Mouse (Mus musculus): ENCODE measurements at regions not wholly inside any gene's neighbourhood (a gene's known extent, or its start where the extent isn't known, plus 50 kb on each side); places are given as distances from the start of the nearest gene placed in this dataset.
A peak's percentile ranks its signal among the peaks of the same experiment; 100 is the strongest.

DNA sequence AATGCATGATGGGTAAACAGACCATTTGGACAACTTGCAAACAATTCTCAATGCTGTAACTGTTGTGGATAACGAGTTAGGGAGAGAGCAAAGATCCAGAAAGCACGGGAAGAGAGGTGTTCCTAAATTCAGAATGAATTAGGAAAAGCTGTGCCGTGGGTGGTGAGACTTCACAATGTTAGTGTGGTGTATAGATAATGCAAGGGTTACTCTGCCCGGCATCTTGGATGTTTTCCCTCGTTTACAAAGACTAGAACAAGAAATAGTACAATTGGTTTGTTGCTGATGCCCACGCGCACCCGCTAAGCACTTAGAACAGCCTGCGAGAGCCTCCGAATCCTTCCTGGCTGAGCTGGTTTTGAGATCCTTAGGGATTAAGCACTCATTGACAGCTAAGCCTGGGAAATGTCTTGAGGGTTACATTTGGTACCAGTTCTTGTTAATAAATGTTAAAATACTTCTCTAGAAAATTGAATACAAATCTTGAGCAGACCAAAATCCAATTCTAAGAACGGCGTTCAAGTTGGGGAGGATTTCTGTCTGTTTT, 413.1 kb downstream of the Epha4 start:
- DNase-seq: no peak

DNA sequence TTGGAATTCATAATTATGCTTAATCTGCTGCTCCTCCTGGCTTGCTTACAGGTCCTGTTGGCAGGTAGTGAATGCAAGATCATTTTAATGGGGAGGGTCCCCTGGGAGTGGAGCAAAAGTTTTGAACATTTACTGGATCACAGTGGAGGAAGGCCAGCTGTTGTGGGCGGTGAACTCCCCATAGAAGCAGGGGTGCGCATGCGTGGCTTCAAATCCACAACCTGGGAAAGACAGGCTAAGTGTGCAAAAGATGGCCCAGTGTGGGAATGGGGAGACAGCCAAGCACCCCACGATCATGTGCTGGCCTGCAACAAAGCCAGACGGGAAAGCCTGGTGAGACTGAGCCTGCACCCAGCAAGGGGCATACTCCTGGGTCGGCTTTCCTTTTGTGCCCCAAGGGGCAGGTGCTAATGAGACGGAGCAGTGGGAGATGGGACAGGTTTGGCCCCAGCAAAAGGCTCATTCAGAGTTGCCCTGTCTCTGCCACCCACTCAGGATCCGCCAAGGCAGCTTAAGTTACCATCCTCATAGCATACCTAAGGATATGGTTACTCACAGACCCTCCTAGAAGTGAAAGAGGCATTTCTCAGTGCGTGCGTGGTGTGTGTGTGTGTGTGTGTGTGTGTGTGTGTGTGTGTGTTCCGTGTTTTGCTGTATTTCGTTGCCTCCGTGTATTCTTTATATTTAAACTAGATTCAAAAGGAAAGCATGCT, 412.3 kb downstream of the Epha4 start:
- DNase-seq: peak; percentile 29

DNA sequence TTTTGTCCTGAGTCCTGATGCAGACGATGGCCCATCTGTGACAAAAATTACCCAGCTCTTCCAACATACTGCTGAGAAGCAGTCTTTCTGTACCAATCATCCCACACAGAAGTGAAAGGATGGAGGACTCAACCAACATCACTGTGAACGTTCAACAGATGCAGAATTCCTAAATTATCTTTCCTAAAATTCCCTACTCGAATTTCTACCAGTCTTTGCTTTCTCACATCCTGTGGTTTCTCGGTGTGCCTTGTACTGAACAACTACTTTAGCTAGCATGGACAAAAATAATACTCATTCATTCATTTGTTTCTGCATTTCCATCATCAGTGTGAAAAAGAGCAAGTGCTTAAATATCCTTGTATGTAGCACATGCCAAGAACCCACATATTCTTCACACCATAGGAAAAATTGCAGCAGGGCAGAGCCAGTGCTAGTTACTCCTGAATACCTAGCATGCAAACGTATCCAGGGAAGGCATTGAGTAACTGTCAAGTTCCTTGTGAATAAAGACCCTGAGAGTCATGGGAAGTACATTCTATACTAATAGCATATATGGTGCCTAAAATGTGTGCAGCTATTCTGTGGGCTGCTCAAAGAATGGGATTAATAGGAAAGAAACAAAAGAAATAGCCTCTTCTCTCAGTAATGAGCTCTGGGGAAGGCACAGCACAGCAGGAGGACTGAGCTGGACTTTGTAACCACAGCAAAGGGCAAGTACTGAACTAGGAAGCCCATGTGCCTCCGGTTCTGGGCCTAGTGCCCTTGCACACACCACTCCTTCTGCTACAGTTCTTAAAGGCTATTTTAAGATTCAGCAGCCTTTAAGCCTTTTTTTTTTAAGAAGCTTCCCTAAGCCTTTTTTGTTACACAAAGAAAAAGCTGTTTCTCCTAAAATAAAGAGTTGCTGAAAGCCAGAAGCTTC, 404.8 kb downstream of the Epha4 start:
- DNase-seq: no peak

DNA sequence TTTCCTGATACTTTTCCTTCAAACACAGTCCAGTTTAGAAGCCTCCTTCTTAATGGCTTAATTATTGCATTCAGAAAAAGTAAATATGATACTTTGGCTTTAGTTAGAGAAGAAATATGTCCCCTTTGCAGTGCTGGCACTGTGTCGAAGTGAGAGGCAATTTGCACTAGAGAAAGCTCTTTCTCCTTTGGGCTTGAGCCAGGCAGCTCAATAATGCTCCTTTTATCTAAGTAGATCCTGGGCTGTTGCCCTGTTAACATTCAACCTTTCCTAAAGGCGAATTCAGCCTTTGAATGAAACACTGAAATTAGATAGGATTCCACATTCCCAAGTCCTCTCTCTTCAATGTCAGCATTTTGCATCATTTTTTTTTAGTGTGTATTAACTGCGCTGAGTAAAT, 386.5 kb downstream of the Epha4 start:
- no peak for DNase-seq

DNA sequence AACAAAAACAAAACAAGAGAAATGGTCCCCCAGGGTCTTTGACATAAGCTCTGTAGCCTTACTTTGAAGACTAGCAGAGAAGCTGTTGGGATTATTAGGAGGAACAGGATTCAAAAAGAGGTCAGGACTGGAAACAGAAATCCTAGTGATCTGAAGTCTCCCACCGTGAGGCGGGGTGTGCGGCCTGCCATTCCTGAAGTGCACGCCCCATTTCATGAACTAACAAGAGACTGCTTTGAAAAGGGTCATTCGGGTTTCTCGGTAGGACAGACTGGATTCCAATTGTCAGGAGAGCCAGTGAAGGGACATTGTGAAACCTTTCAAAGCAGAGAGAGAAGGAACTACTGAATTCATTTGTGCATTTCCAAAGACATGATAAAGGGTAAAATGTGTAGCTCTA, 377.2 kb downstream of the Epha4 start:
- DNase-seq: no peak

DNA sequence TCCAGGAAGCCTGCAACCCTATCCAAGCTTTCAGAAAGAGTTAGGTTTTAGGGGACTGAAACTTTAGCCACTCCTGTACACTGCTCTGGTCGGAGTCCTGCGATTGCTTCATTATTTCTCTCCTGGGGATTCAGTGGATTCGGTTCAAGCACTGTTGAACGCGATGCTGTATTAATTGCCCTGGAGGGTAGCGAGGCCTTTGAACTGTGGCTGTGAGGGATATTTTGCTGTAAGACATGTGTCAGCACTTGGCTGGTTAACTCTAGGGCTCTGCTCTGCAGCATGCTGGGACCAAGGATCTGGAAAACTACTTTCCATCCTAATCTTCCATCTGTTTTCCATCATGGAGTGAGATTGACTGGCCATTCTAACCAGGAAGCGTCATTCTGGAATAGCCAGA, 374.0 kb downstream of the Epha4 start:
- DNase-seq: no peak

DNA sequence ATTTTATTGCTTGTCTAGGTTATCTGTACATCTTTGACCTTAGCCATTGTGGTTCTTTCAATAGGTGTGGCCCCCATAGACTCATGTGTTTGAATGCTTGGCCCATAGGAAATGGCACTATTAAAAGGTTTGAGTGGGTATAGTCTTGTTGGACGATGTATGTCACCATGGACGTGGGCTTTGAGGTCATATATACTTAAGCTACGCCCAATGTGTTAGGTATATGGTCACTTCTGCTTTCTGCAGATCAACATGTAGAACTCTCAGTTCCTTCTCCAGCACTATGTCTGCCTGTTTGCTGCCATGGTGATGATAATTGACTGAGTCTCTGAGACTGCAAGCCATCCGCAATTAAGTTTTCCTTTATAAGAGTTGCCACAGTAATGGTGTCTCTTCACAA, 366.8 kb downstream of the Epha4 start:
- no peak for DNase-seq

DNA sequence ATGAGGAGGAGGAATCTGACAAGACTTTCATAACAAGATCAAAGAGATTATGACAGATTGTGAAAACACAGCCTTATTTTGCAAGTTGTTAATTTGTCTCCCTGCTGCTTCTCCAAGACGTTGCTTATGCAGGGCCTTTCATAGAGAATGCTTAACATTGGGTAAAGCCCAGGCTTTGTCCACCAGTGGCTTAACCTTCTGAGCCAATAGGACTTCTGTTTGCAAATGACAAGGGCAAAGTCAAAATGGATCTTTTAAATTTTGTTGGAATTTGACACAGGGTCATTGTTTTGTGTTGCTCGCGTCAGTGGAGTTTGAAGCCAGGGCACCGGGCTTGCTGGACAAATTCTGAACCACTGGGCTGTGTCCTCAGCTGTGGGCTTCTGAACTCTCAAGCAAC, 346.6 kb downstream of the Epha4 start:
- no peak for DNase-seq

DNA sequence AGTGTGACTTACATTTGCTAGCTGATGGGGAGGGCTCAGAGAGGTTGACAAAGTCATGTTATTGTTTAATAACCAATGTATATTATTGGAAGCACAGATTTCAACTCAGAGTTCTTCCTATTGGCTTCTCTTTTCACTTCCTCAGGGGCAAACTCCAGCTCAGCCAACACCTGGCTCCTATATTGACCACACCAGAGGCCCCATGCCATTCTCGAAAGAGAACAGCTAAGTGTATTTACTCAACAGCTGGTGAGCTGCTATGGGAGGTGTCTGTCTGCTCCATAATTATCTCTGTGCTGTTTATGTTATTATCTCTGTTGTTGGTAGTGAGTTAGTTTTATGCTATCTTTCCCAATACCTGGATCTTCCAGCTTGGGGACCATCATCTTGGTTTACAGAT, 342.4 kb downstream of the Epha4 start:
- DNase-seq: no peak

DNA sequence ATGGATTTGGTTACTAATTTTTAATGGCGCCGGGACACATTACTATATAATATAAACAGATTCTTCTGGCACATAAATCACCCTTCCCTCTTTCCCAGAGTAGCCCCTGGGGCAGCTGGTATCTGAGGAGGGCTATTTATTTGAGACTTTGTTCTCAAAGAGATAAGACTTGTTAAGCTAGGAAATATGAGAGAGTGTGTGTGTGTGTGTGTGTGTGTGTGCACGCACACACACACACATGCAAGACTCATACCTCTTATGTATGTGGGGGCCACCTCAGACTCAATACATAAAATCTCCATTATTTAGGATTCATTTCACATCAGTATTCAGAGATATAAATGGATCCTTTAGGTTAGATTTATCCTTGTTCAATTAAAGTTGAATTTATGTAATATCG, 340.1 kb downstream of the Epha4 start:
- no peak for DNase-seq

DNA sequence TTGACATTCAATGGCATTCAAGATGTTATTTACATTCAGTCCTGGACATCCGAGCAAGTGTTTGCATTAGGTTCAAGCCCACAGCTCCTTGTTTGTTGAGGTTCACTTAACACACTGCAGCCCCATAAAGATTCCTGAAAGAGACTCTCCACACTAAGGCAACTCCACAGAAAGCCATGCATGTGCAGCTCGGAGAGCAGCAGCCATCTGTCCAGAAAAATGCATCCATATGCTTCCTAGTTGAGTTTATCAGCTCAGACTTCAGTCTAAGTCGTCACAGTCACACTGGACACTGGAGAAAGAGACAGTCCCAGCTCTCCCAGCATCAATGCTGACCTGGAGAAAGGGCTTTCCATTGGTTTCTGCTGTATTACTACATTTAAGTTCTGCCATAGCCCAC, 339.7 kb downstream of the Epha4 start:
- no peak for DNase-seq

DNA sequence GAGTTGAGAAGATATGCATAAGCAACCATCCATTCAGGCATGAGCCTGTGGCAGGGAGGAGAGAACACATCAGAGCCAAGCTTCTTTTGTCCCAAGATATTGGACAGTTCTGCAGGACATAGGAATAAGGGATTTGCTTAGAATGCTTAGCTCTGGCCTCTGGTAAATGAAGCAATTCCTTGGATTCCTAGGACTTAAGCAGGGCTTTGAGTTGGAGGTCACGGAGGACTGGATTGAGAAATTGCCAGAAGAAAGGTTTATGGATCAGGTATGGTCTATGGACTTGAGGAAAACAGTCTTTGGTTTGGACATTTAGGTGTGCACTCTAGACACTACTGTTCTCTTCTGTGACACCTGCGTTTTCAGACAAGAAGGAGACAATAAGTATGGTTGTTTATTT, 338.4 kb downstream of the Epha4 start:
- DNase-seq: no peak

DNA sequence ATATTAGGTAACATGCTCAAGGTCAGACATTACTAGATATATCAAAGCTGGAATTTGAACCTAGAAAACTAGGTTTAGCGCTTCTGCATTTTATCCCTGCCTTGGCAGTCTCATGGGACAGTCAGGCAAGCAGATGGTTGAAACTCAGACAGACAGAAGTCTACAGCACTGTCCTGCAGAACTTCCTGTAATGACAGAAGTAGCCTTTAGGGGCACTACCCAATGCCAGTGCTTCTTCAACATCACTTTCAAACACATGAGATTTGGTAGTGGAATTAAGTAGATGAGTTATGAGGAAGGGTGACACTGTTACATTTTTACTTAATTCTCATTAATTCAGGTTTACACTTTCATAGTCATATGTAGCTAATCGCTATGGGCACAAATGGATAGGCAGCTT, 330.9 kb downstream of the Epha4 start:
- DNase-seq: no peak

DNA sequence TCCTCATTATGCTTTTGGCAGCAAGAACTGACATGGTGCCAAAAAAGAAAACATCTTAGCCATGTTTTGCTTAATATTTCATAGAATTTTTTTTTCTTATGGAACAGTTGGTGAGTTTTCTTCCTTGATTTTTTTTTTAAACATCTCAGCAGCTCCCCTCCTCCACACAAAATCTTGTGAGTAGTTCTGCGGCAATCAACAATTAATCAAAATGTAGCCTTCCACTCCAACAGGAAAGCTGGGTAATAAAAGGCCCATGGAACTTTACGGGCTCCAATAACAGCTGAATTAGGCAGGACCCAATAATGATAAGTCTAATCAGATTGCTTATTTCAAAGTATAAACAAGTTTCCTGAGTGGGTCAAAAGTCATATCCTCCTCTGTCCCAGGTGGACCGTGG, 324.7 kb downstream of the Epha4 start:
- DNase-seq: no peak

DNA sequence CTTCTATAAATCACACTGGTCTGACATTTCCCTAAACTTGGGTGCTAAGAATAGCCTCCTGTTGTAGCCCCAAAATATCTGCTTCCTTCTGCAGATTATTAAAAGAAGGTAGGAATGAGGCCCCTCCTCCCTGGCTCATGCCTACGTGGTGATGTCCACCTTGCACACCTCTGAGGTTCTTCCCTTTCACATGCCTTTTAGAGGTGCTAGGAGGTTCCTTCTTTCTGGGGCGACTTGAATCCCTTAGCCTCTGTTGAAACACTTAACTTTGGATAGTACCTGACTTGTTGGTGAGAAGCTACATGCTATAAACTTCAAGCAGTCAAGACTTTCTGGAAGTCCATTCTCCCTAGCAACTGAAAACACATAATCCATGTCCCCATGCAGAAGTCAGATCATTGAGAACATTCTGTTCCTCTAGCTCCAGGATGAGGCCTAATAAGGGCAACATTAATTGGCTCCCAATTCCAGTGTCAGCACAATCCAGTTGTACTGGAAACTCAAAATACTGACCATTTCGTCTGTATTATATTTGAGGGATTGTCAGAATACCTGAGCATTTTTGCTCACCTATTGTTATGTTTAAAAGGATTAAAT, 313.5 kb downstream of the Epha4 start:
- DNase-seq: no peak

DNA sequence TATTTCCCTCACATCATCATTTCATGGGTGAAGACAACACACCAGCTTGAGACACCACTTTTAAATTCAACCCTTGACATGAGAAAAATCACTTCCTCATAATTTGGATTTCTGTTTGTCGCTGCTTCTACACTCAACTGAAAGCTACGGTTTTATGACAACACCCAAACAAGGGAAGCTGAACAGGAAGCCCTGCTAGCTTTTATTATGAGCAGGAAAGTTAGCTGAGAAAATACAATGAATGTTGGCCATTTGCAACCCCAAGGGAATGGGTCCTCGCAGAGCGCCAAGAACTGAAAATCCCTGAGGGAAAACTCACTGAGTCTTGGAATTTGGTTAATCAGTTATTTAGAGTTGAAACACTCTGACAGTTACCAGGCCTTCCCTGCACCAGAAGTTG, 311.9 kb downstream of the Epha4 start:
- no peak for DNase-seq

DNA sequence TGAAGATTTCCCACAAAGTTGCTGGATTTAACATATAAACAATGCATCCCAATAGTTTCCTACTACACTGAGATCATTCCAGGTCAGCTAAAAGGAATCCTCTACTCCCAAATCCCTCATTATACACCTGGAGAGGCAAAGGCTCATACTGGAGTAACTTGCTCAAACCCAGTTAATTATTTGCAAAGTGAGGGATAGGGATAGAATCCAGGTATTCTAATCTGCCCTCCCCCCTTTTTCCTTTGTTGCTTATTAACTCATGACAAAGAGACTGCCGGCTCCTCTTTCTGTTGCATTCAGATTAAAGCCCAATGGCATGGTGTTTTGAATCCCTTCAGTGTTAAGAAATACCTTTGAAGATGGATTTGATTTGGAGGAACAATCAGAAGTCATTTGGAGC, 308.4 kb downstream of the Epha4 start:
- no peak for DNase-seq

DNA sequence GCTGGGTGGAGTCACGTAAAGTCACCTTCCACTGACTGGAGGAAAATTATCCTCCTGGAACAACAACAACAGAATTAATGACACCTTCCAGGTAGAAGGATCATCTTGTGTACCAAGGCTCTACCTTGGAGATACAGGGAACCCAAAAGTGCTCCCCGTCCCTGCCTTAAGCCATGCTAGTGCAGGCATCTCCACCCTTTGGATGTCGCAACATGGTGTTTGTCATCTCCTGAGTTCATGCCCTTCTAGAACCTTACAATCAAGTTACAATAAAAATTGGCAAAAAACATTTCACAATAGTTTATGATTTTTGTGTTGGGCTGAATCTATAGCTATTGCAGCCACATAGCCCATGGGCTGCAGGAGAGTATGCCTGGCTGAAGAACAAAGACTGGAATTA, 305.5 kb downstream of the Epha4 start:
- no peak for DNase-seq

DNA sequence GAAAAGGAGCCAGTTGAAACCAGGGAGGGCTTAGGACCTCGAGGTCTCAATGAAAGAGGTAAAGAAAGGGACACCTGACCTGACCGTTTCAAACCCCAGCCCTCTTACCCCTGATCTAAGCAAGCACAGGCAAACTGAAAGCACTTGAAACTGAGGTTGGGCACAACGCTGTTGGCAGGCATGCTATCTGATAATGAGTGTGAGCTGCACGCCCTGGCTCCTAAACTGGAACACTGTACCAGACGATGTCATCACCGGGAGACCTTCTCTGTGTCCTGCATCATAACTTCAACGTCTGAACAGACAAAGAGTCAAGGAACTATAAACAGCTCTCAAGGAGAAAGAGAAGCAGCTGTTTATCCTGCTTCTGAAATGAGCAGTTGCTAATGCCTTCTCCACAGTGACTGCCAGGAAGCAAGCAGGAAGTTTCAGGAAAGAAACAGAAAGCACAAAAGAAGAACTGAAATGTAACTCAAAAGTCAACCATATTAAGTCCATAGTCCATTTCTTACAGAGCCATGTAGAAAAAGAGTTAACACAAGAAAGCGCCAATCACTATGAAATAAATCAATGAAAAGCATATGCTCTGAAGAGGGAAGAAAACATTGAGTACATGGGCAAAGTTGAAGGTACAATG, 301.3 kb downstream of the Epha4 start:
- DNase-seq: no peak

DNA sequence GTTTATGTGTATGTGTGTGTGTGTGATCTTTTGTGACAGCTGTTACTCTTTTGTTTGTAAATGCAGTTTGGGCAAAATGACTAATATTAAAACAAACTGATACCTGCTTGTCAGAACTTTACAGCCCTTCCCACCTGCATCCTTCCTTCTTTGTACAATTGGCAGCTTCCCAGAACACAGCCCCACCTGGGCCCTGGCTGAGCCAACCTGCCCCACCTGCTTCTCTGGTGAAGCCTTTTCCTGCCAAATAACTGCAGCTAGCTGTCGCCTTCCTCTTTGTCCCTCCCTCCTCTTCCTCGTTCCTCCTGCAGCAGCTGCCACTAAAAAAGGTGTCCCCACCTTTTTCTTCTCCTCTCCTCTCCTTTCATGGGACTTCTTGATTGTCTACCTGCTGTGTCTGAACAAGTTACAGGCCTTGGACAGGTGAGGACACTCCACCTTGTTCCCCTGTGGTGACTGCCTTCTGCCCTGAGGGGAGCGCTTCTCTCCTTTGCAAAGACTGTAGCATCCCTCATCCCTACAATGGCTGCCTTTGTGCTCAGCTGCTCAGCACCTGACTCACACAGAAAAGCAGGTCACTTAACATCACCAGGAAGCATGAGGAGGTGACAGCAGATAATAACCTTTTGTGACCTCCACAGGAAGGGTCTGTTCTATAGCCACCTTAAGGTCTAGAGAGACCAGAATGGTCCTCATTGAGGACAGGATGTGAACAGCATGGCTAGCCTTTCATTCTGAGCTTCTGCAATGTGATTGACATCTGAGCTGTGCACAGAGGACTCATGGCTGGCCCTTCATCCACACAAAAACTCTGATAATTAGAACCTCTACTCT, 295.2 kb downstream of the Epha4 start:
- DNase-seq: no peak

DNA sequence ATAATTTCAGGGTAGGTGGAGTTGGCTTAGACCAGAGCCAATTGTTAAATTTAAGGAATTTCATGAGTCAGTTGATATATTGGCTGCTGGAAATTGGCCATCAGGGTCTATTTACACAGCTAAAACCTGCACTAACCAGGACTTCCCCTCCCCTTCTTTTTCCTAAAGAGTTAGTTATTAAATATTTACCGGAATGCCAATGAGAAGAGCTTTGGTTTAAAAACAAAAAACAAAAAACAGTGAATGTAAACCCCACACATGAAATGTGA, 294.6 kb downstream of the Epha4 start:
- DNase-seq: no peak

DNA sequence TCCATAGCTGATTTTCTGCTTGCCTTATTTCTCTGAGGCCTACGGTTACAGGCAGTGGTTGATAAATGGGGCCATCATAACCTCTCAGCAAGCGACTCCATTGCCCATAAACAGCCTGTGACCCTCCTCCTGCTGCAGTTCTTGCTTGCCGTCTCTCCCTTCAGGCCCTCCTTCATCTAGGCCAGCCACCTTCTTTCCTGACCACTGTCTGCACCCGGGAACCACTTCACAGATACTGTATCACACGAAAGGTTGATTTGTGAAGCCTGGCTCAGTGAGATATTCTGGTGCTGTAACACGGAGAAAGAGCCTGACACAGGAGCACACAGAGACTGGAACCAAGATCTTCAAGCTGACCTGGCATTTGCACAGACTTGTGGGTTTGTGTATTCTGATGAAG, 294.1 kb downstream of the Epha4 start:
- DNase-seq: no peak

DNA sequence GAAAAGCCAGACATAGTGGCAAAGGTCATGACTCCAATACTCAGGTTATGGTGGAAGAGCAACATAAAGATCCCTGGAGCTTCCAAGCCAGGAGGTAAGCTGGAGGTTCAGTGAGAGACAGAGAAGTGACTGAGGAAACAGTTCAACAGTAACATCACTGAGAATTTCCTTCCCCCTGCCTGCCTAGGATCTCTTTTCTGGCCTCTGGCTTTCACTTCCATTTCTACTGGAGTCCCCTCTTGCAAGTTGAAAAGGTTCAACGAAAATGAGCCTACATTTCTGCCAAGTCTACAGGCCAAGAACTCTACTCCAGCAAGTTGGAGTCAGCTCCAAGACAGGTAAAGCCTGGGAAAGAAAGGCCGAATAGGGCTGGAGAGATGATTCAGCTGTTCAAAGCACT, 293.0 kb downstream of the Epha4 start:
- no peak for DNase-seq
